Mouse (Mus musculus) thymus, adult 18-20 months (tissue): ENCODE measurements around the gene G6pc2.
A peak's percentile ranks its signal among the peaks of the same experiment; 100 is the strongest.

Experiments used
- DNase-seq, 2 experiments: peaks; one replicate each; pipeline ENCODE4 v3.0.0; 2022; ENCODE audit warnings: mixed read lengths in 2 of 2

G6pc2 gene

GRCm38 (mm10) chr2:69210773-69211172 lies at the start of gene G6pc2:
TSS of gene G6pc2 (plus strand) at chr2:69211073.
- no peak for DNase-seq

- DNase-seq = no peak
Measured at GRCm38 (mm10) chr2:69170395-69171077, 40.3 kb upstream of the G6pc2 start.

DNA sequence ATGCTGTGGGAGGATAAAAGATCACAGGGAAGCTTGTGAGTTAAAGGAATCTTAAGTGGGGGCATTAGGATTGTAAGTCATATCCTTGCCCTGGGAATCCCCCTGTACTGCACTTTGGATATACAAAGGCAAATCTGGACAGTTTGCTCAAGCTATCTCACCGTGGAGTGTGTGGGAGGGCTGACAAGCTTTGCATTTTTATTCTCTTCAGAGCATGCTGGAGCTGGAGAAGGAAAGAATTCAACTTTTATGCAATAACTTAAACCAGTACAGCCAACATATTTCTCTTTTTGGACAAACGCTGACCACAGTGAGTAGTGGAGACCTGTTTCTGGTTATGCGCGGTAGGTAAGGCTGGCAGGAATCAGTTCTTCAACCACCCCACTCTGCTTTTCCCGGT lies 35.6 kb upstream of the G6pc2 start:
- no peak for DNase-seq

GRCm38 (mm10) chr2:69179721-69180120 lies 31.2 kb upstream of the G6pc2 start:
- no peak for DNase-seq

GRCm38 (mm10) chr2:69187990-69188389 lies 22.9 kb upstream of the G6pc2 start:
- DNase-seq = no peak

GRCm38 (mm10) chr2:69188732-69189131 lies 22.1 kb upstream of the G6pc2 start:
- no peak for DNase-seq

DNA sequence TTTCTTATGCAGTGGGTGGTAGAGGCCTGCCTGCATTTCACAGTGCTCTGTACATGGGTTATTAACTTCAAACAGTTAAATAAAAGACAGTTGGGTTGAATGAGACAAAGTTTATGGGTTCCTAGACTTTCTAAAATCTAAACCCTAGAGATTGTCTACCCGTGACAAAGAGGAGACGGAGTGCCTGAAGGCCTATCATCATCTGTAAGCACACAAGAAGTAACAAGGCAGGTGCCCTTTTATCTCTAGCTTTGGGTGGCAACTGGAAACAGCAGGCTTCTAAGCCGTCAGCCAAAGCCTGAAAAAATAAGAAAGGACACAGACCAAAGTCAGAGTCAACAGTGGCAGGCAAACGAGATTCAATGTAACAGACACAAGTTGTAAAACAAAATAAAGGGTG lies 21.7 kb upstream of the G6pc2 start:
- no peak for DNase-seq

DNA sequence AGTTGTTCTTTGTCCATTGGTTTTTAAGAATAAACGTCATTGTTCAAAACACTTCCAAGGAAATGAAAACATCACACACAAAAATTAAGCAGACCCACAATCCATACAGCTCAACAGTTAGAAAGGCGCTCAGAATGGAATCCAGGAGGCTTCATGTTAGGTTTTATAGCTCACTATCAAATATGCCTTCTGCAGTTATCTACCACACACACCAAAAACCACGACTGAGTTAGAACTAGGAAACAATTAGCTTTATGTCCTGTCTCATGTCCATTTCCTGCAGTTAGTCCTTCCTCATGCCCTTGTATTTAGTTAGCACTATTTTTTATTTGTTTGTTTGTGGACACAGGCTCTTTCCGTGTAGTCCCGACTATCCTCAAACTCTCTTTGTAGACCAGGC lies 19.8 kb upstream of the G6pc2 start:
- DNase-seq = no peak

GRCm38 (mm10) chr2:69193555-69193954 lies 17.3 kb upstream of the G6pc2 start:
- no peak for DNase-seq

DNA sequence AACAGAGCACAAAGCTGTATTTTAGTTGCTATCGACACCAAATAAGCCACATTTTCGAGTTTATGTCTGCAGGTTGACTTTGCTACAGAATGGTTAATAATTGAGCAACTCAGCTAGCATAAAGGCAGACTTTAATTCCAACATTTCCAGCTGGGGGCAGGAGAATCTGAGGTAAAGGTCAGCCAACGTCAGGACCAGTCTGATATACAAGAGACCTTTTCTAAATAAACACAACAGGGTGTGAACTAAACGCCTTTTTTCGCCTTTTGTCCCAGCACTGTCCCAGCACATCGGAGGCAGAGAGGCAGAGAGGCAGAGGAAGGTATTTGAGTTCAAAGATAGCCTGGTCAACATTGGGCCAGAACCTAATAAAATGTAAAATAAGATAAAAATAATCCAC lies 5.7 kb upstream of the G6pc2 start:
- no peak for DNase-seq

DNA sequence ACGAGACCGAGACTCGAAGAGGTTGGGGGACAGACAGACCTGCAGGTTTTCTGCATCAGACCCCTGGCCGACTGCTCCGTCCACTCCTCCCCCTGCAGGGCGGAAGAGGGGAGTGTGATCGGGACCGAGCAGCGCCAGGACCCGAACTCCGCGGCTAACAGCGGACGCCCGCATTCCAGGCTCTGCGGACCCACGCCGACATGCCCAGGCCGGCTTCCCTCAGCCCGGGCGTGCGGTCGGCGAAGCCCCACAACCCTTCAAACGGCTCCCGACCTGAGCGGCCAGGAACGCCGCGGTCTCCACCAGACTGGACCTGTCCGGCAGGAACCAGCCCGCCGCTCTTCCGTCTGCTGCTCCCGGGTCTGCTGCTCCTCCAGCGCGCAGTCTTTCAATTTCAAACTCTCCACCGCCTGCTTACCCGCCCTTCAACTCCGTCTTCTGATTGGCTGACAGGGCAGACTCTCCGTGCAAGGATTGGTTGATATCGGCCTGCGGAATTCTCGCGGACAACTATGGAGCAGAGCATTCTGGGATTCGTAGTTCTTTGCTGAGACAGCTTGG lies 5.0 kb upstream of the G6pc2 start, which contains the start of gene Spc25:
Gene Spc25, minus strand, starts transcription at position 404 of the 561 bp plus-strand sequence.
- DNase-seq = peak; percentile 83 to 90

DNA sequence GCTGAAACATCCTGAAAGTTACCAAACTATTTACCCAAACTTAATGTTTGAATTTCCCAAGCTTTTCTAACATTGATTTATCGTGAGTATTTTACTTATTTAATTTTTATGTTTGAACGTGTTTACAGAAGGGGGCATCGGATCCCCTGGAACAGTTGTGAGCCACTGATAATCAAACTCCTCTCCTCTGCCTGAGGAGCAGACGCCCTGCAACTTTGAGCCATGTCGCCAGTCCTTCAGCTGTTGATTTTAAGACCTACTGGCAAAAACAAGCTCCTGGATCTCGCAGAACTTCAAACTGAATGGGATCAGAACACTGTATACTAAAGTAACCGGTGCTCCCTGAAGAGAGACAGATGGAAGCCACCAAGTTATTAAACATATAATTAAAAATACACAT lies 4.3 kb upstream of the G6pc2 start:
- DNase-seq = no peak

- DNase-seq = no peak
Measured at GRCm38 (mm10) chr2:69209684-69210083, 1.2 kb upstream of the G6pc2 start.

GRCm38 (mm10) chr2:69212652-69213051 lies 1.8 kb downstream of the G6pc2 start:
- no peak for DNase-seq

DNA sequence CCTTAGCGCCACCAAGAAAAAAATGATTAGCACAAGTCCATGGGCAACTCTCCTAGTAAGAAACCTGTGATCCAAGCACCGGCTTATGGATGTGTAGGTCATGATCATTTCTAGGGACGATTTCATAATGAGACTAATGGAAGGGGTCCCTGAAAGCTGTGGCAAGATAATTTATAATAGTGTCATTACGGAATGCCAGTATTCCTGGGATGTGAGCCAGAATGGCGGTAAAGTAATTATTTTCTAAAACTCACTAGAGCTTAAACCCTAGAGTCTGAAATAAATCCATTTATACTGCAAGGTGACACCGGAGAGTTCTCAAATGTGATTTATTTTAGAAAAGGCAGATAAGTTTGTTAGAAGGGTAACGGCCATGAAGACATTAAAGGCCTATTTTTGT lies 4.4 kb downstream of the G6pc2 start:
- DNase-seq = no peak

GRCm38 (mm10) chr2:69221868-69222416 lies 11.1 kb downstream of the G6pc2 start:
- no peak for DNase-seq

- no peak for DNase-seq
Measured at GRCm38 (mm10) chr2:69222815-69223214, 11.9 kb downstream of the G6pc2 start.

DNA sequence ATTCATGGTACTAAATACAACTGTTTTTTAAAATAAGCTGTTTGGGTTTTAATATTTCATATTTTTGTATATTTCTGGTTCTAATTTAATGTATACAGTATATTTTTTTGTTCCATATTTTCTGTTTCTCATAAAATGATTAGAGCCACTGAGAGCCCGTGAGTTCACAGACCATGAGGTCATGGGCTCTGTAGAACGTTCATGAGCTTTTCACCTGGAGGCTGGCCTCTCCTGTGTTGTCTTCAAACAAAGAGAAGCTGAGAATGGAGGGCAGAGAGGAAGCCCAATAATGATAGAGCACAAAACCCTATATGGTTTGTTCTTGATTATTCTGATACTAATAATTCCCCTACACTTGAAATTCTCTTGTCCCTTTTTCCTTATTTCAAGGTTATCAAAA lies 13.9 kb downstream of the G6pc2 start:
- no peak for DNase-seq

GRCm38 (mm10) chr2:69226876-69227275 lies 16.0 kb downstream of the G6pc2 start:
- no peak for DNase-seq

- DNase-seq = no peak
Measured at GRCm38 (mm10) chr2:69228635-69229034, 17.8 kb downstream of the G6pc2 start.

DNA sequence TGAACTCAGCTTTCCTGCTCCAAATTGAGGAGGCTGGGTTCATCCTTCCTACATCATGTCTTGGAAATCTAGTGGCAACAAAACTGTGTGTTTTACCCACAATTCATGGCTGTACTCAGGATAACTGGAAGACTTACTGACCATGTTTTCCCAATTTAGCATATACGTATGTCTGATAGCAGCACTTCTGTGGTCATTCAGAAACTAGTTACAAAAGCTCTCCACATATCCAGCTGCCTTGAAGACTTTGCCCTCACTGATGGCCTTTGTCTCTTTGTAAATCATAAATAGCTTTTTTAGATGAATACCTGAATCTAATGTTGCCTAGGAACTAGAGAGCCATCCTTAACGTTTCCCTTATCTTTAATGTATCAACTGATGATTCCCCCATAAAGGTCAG lies 19.3 kb downstream of the G6pc2 start:
- DNase-seq = no peak

GRCm38 (mm10) chr2:69232101-69232500 lies 21.2 kb downstream of the G6pc2 start:
- no peak for DNase-seq

DNA sequence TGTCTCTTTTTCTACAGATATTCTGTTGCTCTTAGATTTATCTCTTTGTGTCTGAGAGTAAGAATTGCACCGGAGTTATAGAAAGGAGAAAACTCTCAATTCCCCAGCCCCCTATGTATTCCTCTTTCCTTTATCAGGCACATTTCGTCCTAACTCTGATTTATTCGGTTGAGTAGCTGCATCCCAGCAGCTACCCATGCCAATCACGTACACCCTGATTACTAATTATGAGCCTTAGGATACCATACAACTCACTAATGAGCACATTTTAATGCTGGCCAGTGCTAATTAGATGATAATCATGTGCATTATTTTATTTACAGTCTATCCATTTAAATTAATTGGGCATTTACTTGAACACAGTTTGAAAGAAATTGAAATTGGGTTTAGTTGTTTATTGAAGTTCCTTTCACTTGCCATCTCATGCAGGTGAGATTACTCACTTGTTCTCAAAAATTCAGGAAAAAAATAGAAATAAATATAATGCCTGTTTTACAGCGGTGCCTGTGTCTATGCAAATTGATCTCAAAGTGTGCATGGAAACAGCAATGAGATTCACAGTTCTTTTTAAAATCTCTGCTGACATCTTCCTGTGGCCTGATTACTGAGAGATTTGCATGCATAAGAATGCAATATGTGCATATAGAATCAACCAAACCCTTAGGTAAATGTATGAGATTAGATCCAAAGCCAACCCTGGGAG lies 24.3 kb downstream of the G6pc2 start:
- no peak for DNase-seq

DNA sequence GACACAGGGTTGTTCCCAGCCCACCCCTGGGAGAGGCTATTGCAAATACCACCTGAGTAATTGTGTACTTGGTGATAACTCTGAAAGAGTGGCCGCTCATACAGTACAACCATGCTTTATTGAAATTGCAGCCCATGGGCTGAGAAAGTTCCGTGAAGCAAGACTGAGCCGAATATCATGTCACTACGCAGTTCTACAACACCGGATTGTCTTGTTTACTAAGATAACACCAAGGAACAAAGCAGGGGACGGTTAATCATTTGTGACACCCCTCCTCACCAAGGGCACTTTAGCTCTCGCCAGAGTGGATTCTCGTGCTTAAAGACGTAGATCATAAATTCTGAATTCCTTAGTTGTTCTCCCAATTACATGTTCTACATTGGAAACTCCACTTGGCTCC lies 28.4 kb downstream of the G6pc2 start:
- no peak for DNase-seq
